Mouse (Mus musculus) stomach, postnatal 0 days (tissue): ENCODE measurements around the gene Ptma. TPM values are rescaled to one million over a fixed set of nuclear protein-coding genes. Genes with fewer than 3 reads are reported as not detected.
"Not testable (repeated sequence)": the region's sequence is repeated elsewhere in the genome, so short reads cannot be mapped to it uniquely, and the experiment has no call there.

Source experiments
- ATAC-seq: fragments of 200-750 bp; cut with Nextera tagmentation; 2 replicates; pipeline ENCODE4 v1.8.0; 2017; ENCODE audit not compliant: low FRiP score, low TSS enrichment
- DNase-seq: peaks from one replicate; pipeline ENCODE4 v3.0.0-alpha.2; 2016; ENCODE audit warnings: low spot score
- H3K27ac ChIP-seq: fragments of 300-500 bp; sonication (generic); replicated peaks from 2 replicates; pipeline ENCODE4 v1.5.1; 2014; ENCODE audit warnings: mild to moderate bottlenecking, control low read depth
- H3K27me3 ChIP-seq: fragments of 300-500 bp; sonication (generic); 2 replicates; pipeline ENCODE4 v1.6.1; 2014; ENCODE audit warnings: low read length; ENCODE audit not compliant: control insufficient read depth, insufficient read depth
- H3K36me3 ChIP-seq: fragments of 300-500 bp; sonication (generic); 2 replicates; pipeline ENCODE4 v1.6.1; 2014; ENCODE audit warnings: low read length, mixed read lengths; ENCODE audit not compliant: control insufficient read depth, insufficient read depth
- H3K4me1 ChIP-seq: fragments of 300-500 bp; sonication (generic); replicated peaks from 2 replicates; pipeline ENCODE4 v1.6.1; 2014; ENCODE audit warnings: antibody characterized with exemption; ENCODE audit not compliant: control insufficient read depth, insufficient read depth
- H3K4me2 ChIP-seq: fragments of 300-500 bp; sonication (generic); replicated peaks from 2 replicates; pipeline ENCODE4 v1.6.1; 2014; ENCODE audit warnings: low read depth, mild to moderate bottlenecking, control low read depth, moderate library complexity
- H3K4me3 ChIP-seq: fragments of 300-500 bp; sonication (generic); 2 replicates; pipeline ENCODE4 v1.5.1; 2014; ENCODE audit warnings: low read depth, low read length, control low read depth
- H3K9ac ChIP-seq: fragments of 300-500 bp; sonication (generic); 2 replicates; pipeline ENCODE4 v1.6.1; 2014; ENCODE audit warnings: mild to moderate bottlenecking, low read length, control low read depth, mixed read lengths
- H3K9me3 ChIP-seq: fragments of 300-500 bp; sonication (generic); 2 replicates; pipeline ENCODE4 v1.6.1; 2016; ENCODE audit warnings: low read length; ENCODE audit not compliant: control insufficient read depth
- CTCF ChIP-seq: IDR thresholded peaks from 2 replicates; pipeline ENCODE4 v1.5.1; 2016; ENCODE audit warnings: antibody characterized with exemption, low read depth, mild to moderate bottlenecking, moderate library complexity
- EP300 ChIP-seq: optimal IDR thresholded peaks from 2 replicates; pipeline ENCODE3; 2016; ENCODE audit warnings: antibody characterized with exemption
- WGBS: fragments of 180-500 bp; shearing (Covaris S2); extraction: QIAGEN DNeasy Blood & Tissue Kit; methylation state at CpG from one replicate; pipeline ENCODE4 v1.1.7; 2014; 5-methylcytosine and 5-hydroxymethylcytosine counted together
- polyA plus RNA-seq: library from polyadenylated mRNA; unstranded; fragments of >200 nt; fragmentation: Nextera tagmentation; extraction: Ambion mirVana; gene quantifications from 2 replicates; pipeline ENCODE4 v1.2.1, GENCODE M21; 2015

The Ptma gene
- polyA plus RNA-seq, 1 experiment from 2014 or later = 1,585 TPM

DNA sequence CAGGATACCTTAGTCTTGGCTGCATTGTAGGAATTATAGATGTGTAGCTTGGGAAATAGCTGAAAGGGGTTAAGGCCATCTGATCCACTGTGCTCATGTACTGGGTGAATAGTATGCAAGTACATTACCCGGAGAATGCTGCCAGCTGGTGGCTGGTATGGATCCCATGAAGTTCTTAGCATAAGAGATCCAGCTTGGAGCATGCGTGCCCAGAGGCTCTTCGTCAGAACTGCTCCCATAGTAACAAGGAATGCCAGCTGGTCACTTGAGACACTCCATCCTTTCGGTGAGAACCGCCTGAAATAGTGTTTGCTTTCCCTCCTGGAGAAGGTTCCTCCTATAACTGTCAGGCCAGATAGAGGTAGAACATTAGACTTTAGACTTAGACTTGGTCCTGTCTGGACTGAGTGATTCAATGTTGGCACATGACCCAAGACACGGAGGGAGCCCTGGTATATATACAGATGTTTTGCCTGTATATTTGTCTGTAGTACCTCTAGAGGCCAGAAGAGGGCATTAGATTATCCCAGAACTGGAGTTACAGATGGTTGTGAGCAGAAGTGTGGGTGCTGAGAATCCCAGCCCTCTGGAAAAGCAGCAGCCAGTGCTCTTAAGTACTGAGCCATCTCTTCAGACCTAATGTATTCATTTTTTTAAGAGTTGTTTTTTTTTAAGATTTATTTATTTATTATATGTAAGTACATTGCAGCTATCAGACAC lies 7.0 kb downstream of the Ptma start:
- no peaks in the 10 kb centered on the region for H3K27me3 ChIP-seq
- no peaks in the 10 kb centered on the region for H3K9me3 ChIP-seq
- no peak for TF ChIP-seq EP300
- peak; percentile 59 for TF ChIP-seq CTCF
- H3K36me3 ChIP-seq = peaks cover 9% of the 10 kb centered on the region; the same call in 1 of the 2 replicates
- H3K9ac ChIP-seq = no peak overlapping the region
- peaks cover 4% of the 10 kb centered on the region; the same call in 1 of the 2 replicates for H3K4me1 ChIP-seq
- no peak overlapping the region for H3K4me2 ChIP-seq
- H3K27ac ChIP-seq = no peak overlapping the region
- no peak overlapping the region for H3K4me3 ChIP-seq
- ATAC-seq = no peak
- DNase-seq = no peak
- WGBS = 79% methylated on average over 6 of the region's 6 CpGs

DNA sequence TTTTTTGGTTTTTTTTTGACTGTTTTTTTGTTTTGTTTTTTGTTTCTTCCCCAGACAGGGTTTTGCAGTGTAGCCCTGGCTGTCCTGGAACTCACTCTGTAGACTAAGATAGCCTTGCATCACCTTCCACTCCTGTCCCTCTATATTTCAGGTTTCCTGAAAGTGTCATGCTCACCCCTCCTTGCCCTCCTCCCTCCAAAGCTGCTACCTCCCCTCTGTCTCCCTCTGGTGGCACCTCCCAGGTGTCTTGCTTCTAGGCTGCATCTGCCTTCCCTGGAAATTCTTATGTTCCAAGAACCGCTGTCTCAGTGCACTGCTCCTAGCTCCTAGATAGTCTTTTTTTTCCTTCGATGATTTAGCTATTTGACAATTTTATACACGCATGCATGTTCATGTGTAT lies 11.9 kb downstream of the Ptma start:
- 60% methylated on average over 3 of the region's 3 CpGs for WGBS
- DNase-seq = no peak
- peaks cover 3% of the 10 kb centered on the region; the same call in 1 of the 2 replicates for H3K36me3 ChIP-seq
- TF ChIP-seq EP300 (no peak), CTCF (peak; percentile 64)
- no peaks in the 10 kb centered on the region for H3K9me3 ChIP-seq
- no peaks in the 10 kb centered on the region for H3K4me1 ChIP-seq
- no peak overlapping the region for H3K27ac ChIP-seq
- H3K4me2 ChIP-seq = no peak overlapping the region
- H3K4me3 ChIP-seq = no peak overlapping the region
- H3K9ac ChIP-seq = no peak overlapping the region
- no peak for ATAC-seq
- no peaks in the 10 kb centered on the region for H3K27me3 ChIP-seq

DNA sequence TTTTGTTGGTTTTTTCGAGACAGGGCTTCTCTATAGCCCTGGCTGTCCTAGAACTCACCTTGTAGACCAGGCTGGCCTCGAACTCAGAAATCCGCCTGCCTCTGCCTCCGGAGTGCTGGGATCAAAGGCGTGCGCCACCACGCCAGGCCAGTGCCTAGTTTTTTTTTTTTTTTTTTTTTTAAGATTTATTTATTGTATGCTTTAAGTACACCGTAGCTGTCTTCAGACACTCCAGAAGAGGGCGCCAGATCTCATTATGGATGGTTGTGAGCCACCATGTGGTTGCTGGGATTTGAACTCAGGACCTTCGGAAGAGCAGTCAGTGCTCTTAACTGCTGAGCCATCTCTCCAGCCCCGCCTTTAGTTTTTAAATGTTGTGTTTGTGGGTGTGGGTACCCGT lies 13.1 kb downstream of the Ptma start:
- not testable (repeated sequence) for DNase-seq, H3K36me3 ChIP-seq, H3K27me3 ChIP-seq, H3K9me3 ChIP-seq, ATAC-seq, H3K27ac ChIP-seq, H3K4me2 ChIP-seq, H3K4me1 ChIP-seq, H3K4me3 ChIP-seq, H3K9ac ChIP-seq
- WGBS = 88% methylated on average over 12 of the region's 12 CpGs

DNA sequence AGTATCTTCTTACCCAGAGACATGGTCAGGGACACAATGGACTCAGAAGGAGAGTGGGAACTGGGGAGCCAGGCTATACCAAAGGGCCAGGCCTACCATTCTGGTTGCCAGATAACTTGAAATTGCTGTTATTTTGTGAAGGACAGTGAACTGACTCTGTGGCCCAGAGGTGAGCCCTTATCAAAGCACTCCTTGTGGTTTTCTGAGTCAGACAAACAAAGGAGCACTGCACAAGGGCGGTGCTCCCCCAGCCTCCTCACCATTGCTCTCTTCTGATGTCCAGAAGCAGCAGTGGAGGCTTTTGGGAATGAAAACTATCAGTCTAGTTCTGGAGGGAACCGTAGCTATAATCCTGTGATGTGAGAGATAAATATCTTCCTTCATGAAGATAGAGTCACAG lies 16.1 kb downstream of the Ptma start:
- no peaks in the 10 kb centered on the region for H3K4me1 ChIP-seq
- H3K27me3 ChIP-seq = no peaks in the 10 kb centered on the region
- no peak overlapping the region for H3K27ac ChIP-seq
- no peak for ATAC-seq
- 77% methylated on average over 2 of the region's 2 CpGs for WGBS
- no peak for DNase-seq
- H3K9ac ChIP-seq = no peak overlapping the region
- TF ChIP-seq EP300 (no peak), CTCF (no peak)
- no peak overlapping the region for H3K4me2 ChIP-seq
- H3K36me3 ChIP-seq = peaks cover 5% of the 10 kb centered on the region; the same call in 1 of the 2 replicates
- no peaks in the 10 kb centered on the region for H3K9me3 ChIP-seq
- H3K4me3 ChIP-seq = no peak overlapping the region

DNA sequence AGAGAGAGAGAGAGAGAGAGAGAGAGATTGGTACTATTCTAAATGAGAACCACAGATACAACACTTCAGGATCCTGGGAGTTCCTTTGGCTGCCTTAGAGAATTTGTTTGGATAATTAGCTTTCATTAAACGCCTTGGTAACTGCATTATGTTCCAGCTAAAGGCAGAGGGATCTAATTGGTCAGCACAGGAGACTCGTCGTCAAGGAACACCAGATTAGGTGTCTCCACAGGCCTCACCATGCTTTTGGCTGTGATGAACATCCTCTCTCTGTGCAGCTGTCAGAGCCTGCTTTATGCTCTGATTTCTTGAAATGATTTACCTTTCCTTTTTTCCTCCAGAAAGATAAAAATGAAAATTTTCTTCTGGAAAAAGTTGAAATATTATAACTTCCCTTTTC lies 20.3 kb downstream of the Ptma start:
- H3K4me2 ChIP-seq = no peak overlapping the region
- H3K36me3 ChIP-seq = peaks cover 5% of the 10 kb centered on the region; the same call in 1 of the 2 replicates

DNA sequence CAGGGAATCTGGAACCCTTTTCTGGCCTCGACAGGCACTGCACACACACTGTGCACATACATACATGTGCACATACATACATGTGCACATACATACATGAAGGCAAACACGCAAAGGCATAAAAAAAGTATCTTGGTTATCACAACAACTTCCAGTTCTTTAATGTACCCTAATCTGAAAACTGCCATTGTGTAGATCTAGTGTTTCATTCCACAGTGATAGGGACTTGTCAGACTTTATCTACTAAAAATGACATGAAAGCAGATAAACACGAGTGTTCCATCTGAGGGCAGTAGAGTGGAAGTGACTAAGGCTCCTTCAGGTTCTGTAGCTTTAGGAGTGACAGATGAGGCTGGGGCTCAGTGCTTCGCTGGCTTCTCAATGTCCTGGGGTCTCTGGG lies 24.8 kb downstream of the Ptma start:
- H3K9me3 ChIP-seq = no peaks in the 10 kb centered on the region
- H3K4me1 ChIP-seq = no peaks in the 10 kb centered on the region
- TF ChIP-seq EP300 = no peak
- TF ChIP-seq CTCF = no peak
- no peak for ATAC-seq
- H3K27me3 ChIP-seq = no peaks in the 10 kb centered on the region
- no peaks in the 10 kb centered on the region for H3K36me3 ChIP-seq
- H3K9ac ChIP-seq = no peak overlapping the region
- DNase-seq = no peak
- no peak overlapping the region for H3K4me2 ChIP-seq
- no peak overlapping the region for H3K4me3 ChIP-seq
- WGBS = 64% methylated on average over 4 of the region's 4 CpGs
- H3K27ac ChIP-seq = no peak overlapping the region

More for the DNA sequence above, 20.3 kb downstream of the Ptma start:
- no peaks in the 10 kb centered on the region for H3K9me3 ChIP-seq
- H3K27me3 ChIP-seq = no peaks in the 10 kb centered on the region
- TF ChIP-seq CTCF (no peak), EP300 (no peak)
- H3K9ac ChIP-seq = no peak overlapping the region
- DNase-seq = no peak
- ATAC-seq = no peak
- H3K4me1 ChIP-seq = no peaks in the 10 kb centered on the region
- no peak overlapping the region for H3K4me3 ChIP-seq
- 84% methylated on average over 3 of the region's 3 CpGs for WGBS
- H3K27ac ChIP-seq = no peak overlapping the region
